Mouse (Mus musculus): ENCODE data around the gene Htr7.

The Htr7 gene

DNA sequence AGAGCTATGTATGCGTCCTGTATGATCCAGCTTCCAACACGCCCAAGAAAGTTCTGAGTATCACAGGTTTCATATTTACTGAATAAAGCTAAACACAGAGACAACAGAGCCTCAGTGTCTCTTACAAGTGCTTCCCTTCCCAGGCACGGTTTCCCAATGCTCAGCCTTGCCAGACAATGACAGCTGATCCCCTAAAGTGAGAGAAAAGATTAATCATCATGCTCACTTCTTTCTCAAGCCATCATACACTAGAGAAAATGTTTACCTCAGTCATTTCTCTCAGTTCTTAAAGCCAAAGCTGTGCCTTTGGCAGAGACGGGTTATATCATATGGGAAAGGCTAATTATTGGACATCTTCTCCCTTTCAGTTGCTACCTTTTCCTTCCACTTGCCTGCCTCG lies 99.7 kb downstream of the Htr7 start:
- no peak for DNase-seq (ENCODE audit: low read depth, low spot score)

DNA sequence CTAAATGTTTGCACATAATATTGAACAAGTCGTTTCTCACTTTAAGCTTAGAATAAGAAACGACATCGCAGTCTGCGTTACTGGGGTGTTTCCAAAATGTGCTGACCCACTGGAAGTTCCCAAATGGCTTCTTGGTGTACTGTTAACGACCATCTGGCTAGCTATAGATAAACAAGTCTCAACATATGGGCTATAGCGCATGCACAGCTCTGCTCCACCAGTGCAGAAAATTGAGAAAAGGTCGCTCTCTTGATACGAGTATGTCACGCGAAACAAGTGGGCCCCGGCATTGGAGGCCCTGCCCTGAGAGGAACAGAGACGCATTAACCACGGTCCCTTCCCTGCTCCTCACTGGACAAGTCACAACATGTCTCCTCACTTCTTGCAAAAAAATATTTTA lies 101.6 kb downstream of the Htr7 start:
- DNase-seq (ENCODE audit: low read depth, low spot score), result no peak

DNA sequence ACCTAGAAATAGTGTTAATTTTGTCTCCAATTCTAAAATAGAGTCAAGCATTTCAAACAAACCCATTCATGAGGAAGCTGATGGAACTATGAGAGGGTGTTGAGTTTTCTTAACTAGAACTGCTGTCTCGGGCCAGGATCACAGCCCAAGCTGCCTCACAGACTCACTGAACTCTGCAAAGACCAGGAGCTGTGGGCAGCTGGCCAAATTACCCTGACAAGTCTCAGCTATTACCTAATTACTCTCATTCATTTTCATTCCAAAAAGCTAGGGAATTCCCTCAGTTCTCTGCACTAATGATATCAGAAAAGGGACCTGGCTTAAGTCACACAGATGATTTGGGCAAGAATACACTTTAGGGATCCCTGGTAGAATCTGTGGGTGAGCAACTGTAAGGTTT lies 107.4 kb downstream of the Htr7 start:
- no peak for DNase-seq (ENCODE audit: low read depth, low spot score)

DNA sequence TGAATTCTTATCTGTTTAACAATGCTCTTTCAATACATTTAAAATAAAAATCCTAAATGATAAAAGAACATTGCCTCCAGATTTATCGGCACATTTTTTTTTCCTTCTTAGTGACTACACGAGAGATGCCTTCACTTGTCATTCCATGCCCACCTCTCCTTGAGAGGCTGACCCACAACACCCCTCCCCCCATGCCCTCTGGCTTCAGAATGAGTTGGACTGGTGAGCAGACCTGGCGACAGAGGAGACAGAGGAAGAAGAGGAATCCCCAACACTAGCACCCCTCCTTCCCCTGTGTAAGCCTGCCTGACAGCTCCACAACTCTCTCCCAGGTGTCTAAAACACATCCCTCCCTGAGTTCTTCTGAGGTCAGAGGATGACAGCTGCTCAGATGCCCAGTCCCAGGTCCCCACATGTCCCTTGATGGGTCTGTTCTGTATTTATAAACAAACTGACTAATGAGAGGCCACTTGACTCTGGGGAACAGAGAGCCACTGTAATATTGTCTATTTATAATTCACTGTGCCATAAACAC lies 132.3 kb downstream of the Htr7 start:
- DNase-seq (ENCODE audit: low read depth, low spot score), result no peak

DNA sequence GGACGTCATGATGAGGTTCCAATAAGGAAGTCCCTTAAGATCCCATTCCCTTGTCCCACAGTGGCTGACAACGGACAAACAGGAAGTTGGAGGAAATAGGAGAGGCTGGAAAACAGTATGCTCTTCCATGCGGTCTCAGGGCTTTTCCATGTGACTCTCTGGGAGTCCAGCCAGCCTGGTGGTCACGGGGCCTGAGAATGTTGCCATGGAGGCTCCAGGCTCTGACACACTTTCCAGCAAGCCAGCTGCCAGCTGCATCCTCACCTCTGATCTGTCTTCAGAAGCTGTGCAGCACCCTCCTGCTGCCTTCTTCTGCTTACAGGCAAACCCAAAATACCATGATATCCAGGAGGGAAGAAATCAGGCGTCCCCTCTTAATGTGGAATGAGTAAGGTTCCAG lies 132.9 kb downstream of the Htr7 start:
- no peak for DNase-seq (ENCODE audit: low read depth, low spot score)
